Mouse (Mus musculus) olfactory bulb, adult 2 months (tissue): Measurements from ENCODE around the gene Crb3. TPM values are rescaled to one million over a fixed set of nuclear protein-coding genes. Genes with fewer than 3 reads are reported as not detected.
A peak's percentile ranks its signal among the peaks of the same experiment; 100 is the strongest.

Experiments
- H3K27ac ChIP-seq: fragments of 200-500 bp; 2 replicates; pipeline ENCODE4 v1.5.1; 2012; ENCODE audit warnings: low read depth, low read length; ENCODE audit not compliant: insufficient read depth
- H3K4me1 ChIP-seq: fragments of 200-500 bp; 2 replicates; pipeline ENCODE4 v1.6.1; 2012; ENCODE audit warnings: low read length; ENCODE audit not compliant: control insufficient read depth, insufficient read depth
- H3K4me3 ChIP-seq: fragments of 200-500 bp; 2 replicates; pipeline ENCODE4 v1.5.1; 2012; ENCODE audit warnings: mild to moderate bottlenecking, low read depth, low read length, moderate library complexity; ENCODE audit not compliant: insufficient read depth
- CTCF ChIP-seq: fragments of 200-500 bp; IDR thresholded peaks from 2 replicates; pipeline ENCODE4 v1.5.1; 2012; ENCODE audit warnings: low read depth, mild to moderate bottlenecking, low read length, moderate library complexity; ENCODE audit not compliant: insufficient read depth
- POLR2A ChIP-seq: fragments of 200-500 bp; IDR thresholded peaks from 2 replicates; pipeline ENCODE4 v1.6.1; 2012; ENCODE audit warnings: mild to moderate bottlenecking, low read depth, low read length, moderate library complexity; ENCODE audit not compliant: insufficient read depth
- WGBS: fragments of 180-500 bp; shearing (Covaris S2); methylation state at CpG from one replicate; pipeline ENCODE4 v1.1.7; 2018; 5-methylcytosine and 5-hydroxymethylcytosine counted together
- polyA plus RNA-seq: library from polyadenylated mRNA; stranded (reverse); fragments of >200 nt; gene quantifications from 2 replicates; pipeline ENCODE4 v1.2.4, GENCODE M21; 2012; ENCODE audit warnings: low replicate concordance; ENCODE audit not compliant: missing spikeins, insufficient read depth, insufficient read length

Gene Crb3
- polyA plus RNA-seq, 1 experiment, result not detected

DNA sequence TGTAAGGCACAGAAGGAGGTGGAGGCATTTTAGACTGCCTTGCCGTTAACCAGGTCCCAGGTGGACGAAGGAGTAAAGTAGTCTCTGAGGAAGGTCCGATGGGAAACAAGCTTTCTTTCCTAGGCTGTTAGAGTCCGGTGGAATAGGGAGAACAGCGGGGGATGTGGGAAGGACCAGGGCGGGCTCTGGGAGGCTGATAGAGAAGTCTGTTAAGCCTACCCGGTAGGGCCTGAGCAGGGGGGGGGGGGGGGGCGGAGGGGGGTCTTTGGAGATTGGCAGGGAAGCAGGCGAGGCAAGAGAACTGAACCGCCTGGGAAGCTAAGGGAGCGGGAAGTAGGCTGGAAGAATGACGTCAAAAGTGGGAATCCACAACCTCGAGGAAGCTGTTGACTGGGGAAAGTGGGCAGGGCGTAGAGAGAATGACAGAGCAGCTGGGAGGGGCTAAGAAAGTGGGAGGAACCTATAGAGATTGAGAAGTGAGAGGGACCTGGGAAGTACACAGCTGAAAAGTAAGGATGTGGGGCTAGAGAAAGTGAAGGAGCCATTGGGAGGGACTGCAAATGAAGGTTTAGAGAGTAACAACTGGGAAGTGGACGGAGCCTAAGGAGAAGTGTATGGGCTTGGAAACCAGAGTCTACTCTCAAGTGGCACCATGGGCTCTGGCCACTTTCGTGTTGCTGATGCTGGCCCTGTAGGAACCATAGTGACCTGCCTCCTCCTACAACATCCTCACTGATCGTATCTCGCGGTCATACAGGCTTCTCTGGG is 37.1 kb downstream of the Crb3 start:
- Histone ChIP-seq H3K4me1 (peaks cover 3% of the 10 kb centered on the region; the same call in 1 of the 2 replicates), H3K27ac (no peak overlapping the region), H3K4me3 (peak overlapping the region; percentile 17)
- no peak for TF ChIP-seq POLR2A
- no peak for TF ChIP-seq CTCF
- 1% methylated on average over 19 of the region's 19 CpGs for WGBS

GRCm38 (mm10) chr17:57096623-57096920 is 37.7 kb downstream of the Crb3 start:
- Histone ChIP-seq H3K27ac (no peak overlapping the region), H3K4me1 (peaks cover 3% of the 10 kb centered on the region; the same call in 1 of the 2 replicates), H3K4me3 (peak overlapping the region; percentile 17)
- TF ChIP-seq POLR2A, result no peak
- peak; percentile 94 for TF ChIP-seq CTCF
- 1% methylated on average over 11 of the region's 11 CpGs for WGBS

DNA sequence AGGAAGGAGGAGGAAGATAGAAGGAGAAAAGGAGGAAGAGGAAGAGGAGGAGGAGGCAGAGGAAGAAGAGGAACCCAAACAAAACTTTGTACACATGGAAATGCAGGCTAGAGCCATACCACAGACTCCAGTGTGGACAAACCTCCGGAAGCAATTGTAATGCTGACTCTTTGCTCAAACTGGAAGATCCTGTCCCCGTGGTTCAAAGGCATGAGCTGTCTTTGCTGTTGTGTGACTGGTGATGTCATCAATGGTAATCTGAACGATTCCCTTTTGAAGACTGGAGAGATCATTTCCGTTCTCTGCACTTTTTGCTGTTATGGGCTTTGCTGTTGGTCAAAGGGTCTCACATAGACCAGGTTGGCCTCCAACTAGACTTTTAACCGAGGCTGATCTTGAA is 39.4 kb downstream of the Crb3 start:
- Histone ChIP-seq H3K27ac (no peak overlapping the region), H3K4me3 (no peak overlapping the region), H3K4me1 (peaks cover 3% of the 10 kb centered on the region; the same call in 1 of the 2 replicates)
- WGBS, result 84% methylated on average over 5 of the region's 5 CpGs
- TF ChIP-seq CTCF (no peak), POLR2A (no peak)

- Histone ChIP-seq H3K4me3 (no peak overlapping the region), H3K27ac (no peak overlapping the region), H3K4me1 (peaks cover 3% of the 10 kb centered on the region; the same call in 1 of the 2 replicates)
- 14% methylated on average over 10 of the region's 10 CpGs for WGBS
- TF ChIP-seq POLR2A (no peak), CTCF (no peak)
Observed at GRCm38 (mm10) chr17:57099629-57100325, 40.9 kb downstream of the Crb3 start.

- TF ChIP-seq POLR2A (no peak), CTCF (no peak)
- 81% methylated on average over 2 of the region's 2 CpGs for WGBS
- Histone ChIP-seq H3K4me1 (peaks cover 2% of the 10 kb centered on the region; the same call in 1 of the 2 replicates), H3K4me3 (no peak overlapping the region), H3K27ac (no peak overlapping the region)
Observed at GRCm38 (mm10) chr17:57102276-57102675, 43.4 kb downstream of the Crb3 start.

DNA sequence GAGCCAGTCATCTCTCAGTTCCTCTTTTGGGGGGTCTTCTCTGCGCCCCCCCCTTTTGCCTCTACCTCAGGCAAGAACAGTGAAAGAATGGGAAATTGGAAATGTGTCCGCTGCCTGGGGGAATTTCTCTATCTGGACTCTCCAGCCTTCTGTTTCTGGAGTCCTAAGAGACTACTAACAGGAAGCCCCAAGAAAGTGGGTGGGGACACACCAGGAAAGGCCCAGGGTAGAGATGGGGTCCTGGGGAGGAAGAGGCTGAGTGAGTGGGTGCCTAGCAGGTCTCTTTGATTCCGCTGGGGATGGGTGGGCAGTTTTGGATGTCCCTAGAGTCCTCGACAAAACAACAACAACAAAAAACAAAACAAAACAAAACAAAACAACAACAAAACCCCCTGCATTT is 45.6 kb downstream of the Crb3 start:
- Histone ChIP-seq H3K4me1 (peaks cover 2% of the 10 kb centered on the region; the same call in 1 of the 2 replicates), H3K4me3 (no peak overlapping the region), H3K27ac (no peak overlapping the region)
- TF ChIP-seq POLR2A (no peak), CTCF (no peak)
- WGBS, result 65% methylated on average over 4 of the region's 4 CpGs

DNA sequence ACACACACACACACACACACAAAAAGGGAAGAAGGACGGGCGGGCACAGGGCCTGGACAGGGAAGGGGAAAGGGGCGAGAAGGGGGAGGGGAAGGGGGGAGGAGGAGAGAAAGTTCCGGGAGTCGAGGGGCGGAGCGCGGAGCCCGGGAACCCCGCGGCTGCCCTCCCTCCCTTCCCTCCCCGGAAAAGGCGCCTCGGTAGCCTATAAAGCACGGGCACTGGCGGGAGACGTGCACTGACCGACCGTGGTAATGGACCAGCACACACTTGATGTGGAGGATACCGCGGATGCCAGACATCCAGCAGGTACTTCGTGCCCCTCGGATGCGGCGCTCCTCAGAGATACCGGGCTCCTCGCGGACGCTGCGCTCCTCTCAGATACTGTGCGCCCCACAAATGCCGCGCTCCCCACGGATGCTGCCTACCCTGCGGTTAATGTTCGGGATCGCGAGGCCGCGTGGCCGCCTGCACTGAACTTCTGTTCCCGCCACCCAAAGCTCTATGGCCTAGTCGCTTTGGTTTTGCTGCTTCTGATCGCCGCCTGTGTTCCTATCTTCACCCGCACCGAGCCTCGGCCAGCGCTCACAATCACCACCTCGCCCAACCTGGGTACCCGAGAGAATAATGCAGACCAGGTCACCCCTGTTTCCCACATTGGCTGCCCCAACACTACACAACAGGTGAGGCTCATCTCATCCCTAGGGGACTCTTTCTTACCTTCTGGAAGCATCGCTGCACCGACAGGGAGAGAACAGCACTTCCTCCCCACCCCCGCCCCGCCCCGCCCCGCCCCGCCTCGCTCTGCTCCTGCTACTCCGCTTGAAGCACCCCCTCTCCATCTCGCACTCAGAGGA is 46.5 kb downstream of the Crb3 start, which contains the start of gene Tnfsf9:
Gene Tnfsf9, plus strand, starts transcription at position 145 of the 854 bp plus-strand sequence.
- no peak within 1 kb of the TSS for H3K27ac ChIP-seq
- peaks cover 2% of the 10 kb centered on the region; the same call in 1 of the 2 replicates for H3K4me1 ChIP-seq
- peak within 1 kb of the TSS; percentile 80 for H3K4me3 ChIP-seq
- under 1% methylated on average over 55 of the region's 61 CpGs for WGBS
- TF ChIP-seq POLR2A (no peak), CTCF (no peak)

DNA sequence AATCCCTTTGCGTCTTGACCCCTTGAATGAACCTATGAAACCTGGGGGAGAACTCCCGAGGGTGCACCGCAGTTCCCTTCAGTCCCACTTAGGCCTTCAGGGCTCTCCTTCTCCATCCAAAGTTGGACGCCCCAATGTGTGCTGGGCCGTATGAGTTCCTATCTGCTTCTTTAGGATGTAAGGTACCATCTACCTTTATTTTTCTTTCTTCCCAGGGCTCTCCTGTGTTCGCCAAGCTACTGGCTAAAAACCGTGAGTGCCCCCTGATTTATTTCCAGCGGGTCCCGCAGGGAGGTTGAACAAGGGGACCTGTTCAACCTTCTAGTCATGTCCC is 47.1 kb downstream of the Crb3 start:
- TF ChIP-seq CTCF, result no peak
- no peak for TF ChIP-seq POLR2A
- H3K4me1 ChIP-seq, result peaks cover 2% of the 10 kb centered on the region; the same call in 1 of the 2 replicates
- no peak overlapping the region for H3K27ac ChIP-seq
- H3K4me3 ChIP-seq, result peak overlapping the region; percentile 22; the same call in 1 of the 2 replicates
- 33% methylated on average over 9 of the region's 9 CpGs for WGBS

DNA sequence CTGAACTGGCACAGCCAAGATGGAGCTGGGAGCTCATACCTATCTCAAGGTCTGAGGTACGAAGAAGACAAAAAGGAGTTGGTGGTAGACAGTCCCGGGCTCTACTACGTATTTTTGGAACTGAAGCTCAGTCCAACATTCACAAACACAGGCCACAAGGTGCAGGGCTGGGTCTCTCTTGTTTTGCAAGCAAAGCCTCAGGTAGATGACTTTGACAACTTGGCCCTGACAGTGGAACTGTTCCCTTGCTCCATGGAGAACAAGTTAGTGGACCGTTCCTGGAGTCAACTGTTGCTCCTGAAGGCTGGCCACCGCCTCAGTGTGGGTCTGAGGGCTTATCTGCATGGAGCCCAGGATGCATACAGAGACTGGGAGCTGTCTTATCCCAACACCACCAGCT is 48.2 kb downstream of the Crb3 start:
- TF ChIP-seq POLR2A (no peak), CTCF (no peak)
- Histone ChIP-seq H3K4me1 (peaks cover 2% of the 10 kb centered on the region; the same call in 1 of the 2 replicates), H3K4me3 (no peak overlapping the region), H3K27ac (no peak overlapping the region)
- WGBS, result 94% methylated on average over 5 of the region's 5 CpGs
